Mouse (Mus musculus) embryonic facial prominence, embryonic 13.5 days (tissue): ENCODE results near the gene Plekhf1. TPM values are rescaled to one million over a fixed set of nuclear protein-coding genes. Genes with fewer than 3 reads are reported as not detected.

ENCODE experiments used
- polyA plus RNA-seq: library from polyadenylated mRNA; unstranded; fragments of >200 nt; fragmentation: Nextera tagmentation; extraction: Ambion mirVana; gene quantifications from 2 replicates; pipeline ENCODE4 v1.2.1, GENCODE M21; 2015

Plekhf1 gene
- polyA plus RNA-seq, 1 experiment from 2014 or later, result 3.9 TPM

Other genes starting within 250 kb of the Plekhf1 start
- gene Uri1, start 204.5 kb downstream of the Plekhf1 start, polyA plus RNA-seq, result 44.4 and 45.1 TPM in 2 replicates
- gene Ccne1, start 120.5 kb downstream of the Plekhf1 start, polyA plus RNA-seq, result 55.2 and 61.4 TPM in 2 replicates
- 21.8 and 21.9 TPM in 2 replicates for gene 1600014C10Rik, start 44.8 kb downstream of the Plekhf1 start, polyA plus RNA-seq
- 66.1 and 76.6 TPM in 2 replicates for gene Pop4, start 43.4 kb upstream of the Plekhf1 start, polyA plus RNA-seq